Mouse (Mus musculus) layer of hippocampus, adult 9-10 months (tissue): ENCODE results near the gene Actr10.
A peak's percentile ranks its signal among the peaks of the same experiment; 100 is the strongest.

Source experiments
- DNase-seq: peaks from one replicate; pipeline ENCODE4 v3.0.0; 2022; ENCODE audit warnings: low spot score

Gene Actr10

DNA sequence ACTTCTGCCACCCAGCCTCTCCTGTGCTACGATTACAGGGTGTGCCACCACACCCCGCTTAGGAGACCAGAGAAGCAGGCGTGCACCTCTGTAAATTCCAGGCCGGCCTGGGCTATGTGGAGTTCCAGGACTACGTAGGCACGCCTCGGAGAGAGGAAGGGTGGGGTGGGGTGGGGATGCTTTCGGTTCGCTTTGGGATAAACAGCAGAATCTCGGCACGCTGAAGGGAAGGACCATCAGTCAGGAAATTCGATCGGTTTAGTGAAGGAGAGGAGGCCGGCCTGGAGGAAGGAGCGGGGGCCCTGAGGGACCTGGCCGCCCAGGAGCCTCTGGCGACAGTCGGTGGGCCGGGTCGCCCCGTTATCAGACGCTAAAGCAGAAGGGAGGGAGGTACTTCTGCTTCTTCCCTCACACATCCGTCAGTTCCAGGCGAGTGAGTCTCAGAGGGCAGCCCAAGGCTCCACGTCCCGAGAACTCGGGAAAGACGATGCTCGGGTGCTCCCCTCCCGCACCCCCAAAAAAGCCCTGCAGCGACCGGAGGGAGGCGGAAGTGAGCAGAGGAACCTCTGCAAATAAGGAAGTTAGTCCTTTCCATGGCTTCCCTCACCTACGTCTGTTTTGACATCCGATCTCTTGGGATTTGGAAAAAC is 30.6 kb downstream of the Actr10 start:
- DNase-seq = peak; percentile 29

DNA sequence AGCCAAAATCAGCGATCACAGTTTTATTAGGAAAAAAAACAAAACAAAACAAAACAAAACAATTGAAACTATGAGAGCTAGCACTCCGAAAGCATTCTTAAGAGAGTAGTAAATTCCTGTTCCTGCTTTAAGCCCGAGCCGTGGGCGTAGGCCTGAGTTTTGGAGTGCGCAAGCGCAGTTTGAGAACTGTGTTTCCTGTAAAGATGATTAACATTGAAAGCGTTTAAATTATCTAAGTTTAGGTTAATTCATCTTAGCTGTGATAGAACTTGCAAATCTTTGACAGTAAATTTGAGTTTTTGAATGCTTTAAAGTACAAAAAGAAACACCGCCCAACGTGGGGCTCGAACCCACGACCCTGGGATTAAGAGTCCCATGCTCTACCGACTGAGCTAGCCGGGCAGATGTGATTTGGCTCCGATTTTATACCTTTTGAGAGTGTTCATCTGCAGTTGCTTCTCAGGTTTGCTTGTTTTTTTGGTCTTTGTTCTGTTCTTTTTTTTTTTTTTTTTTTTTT is 31.2 kb downstream of the Actr10 start:
- DNase-seq = peak; percentile 87

DNA sequence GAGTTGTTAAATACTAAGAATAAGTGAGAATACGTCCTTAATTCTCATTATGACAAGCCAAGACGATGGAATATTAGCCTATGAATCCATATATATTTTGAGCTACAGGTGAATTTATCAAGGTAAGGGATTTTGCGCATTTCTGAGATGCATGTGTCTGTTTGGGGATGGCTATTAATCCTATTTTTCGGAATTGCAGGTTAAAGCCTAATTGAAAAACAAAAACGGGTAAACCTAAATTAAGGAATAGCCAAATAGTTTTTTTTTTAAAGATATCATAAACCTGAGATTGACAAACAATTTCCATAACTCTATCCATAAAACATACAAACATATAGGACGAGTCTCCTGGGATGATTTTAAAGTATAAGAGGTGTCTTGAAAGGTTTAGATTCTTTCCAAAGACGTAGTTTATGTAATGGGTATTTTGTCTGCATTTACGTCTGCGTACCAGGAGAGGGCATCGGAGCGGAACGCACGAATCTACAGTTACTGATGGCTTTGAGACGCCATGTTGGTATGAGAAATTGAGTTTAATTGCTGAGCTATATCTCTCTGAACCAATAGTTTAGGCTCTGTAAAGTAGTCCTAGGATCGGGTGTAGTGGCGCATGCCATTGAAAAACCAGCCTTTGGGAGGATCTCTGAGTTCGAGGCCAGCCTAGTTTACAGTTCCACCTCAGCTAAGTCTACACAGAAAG is 32.0 kb downstream of the Actr10 start:
- peak; percentile 64 for DNase-seq

DNA sequence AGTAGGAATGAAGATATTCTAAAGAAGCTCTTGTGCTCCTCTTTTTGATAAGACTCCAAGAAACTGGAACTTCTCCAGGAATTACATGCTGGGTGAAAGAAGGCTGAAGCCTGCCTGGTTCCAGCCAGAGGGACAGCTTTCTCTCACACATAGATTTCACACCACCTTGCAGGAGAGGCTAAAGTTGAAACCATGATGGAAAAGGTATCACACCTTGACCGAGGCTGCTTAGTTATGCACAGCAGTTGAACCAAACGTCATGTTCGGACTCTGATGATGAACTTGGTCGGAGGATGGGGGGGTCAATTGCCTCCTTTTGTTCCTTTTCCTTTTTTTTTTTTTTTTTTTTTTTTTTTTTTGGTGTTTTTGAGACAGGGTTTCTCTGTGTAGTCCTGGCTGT is 36.2 kb downstream of the Actr10 start:
- no peak for DNase-seq

DNA sequence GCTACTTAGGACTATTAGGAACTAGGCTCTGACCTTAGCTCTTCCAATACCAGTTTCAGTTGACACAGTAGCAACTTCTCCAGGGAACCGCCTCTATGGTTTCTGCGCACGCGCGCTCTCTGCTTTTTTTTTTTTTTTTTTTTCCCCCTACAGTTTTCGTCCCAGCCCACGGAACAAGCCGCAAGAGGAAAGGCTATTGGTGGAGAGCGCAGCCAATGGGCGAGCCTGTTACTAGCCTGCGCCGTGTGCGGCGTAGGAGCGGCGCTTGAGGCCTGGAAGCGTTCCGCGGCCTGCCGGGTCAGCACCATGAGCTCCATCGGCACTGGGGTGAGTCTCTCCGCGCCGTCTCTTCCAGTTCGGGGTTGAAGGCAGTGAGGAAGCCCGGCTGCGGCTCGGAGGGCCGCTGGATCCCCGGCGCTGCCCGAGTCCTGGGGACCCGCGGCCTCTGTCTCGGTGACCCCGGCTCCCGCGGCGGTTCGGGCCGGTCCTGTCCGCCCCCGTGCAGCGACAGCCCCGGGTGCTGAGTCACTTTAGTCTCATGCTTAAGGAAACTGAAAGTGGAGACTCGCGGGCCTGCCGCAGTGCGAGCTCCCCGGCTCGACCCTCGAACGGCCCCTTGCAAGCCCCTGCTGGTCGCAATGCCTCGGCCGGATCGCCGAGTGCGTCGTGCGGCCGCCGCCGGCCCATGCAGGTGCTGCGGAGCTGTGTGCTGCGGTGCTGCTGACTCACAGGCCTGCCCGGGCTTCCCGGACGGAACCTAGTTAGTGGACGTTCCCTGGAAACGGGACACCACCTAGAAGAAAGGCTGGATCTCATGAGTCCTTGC is 37.0 kb downstream of the Actr10 start, which contains the start of gene Psma3:
TSS of gene Psma3 (plus strand) at position 181 of the 826 bp plus-strand sequence.
- DNase-seq = peak; percentile 69

DNA sequence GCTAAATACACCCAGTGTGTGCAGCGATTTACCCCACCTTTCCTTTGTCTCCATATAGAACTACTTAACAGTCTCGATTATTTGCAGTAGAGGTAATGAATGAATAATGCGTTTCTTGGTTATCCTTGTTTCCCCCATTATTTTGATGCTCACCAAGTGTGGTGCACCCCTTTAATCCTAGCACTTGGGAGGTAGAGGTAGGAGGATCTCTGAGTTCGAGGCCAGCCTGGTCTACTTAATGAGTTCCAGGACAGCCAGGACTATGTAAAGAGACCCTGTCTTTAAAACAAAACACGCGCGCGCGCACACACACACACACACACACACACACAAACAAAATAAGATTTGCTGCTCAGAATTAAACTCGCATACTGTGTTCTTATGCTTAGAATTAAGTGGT is 37.7 kb downstream of the Actr10 start:
- DNase-seq = no peak

DNA sequence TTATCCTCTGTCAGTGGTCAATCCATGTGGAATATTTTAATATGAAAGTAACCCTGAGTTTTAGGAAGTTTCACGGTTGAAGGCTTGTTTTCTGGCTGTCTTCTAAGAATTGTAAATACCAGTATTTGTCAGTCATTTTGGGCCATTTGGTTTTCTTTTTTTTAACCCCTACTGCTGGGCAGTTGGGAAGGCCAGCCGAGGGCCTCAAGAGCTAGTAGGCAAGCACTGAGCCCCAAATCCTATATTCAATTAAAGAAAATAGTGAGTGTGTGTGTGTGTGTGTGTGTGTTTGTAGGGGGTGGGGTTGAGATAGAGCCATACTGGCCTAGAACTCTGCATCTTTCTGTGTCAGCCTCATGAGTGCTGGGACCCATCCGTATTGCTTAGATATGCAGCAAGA is 38.2 kb downstream of the Actr10 start:
- DNase-seq = no peak

DNA sequence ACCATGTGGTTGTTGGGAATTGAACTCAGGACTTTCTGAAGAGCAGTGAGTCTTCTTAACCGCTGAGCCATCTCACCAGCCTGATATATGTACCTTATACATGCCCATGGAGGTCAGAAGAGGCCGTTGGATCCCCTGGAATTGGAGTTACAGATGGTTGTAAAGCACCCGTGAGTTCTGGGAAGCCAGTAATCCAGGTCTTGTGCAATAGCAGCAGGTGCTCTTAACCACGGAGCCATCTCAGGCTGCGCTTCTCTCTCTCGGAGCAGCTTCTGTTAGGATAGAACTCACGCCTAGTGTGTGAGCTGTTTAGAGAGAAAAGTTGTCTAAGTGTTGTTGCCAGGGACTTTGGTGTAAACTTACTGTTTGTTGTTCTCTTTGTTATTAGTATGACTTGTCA is 40.7 kb downstream of the Actr10 start:
- no peak for DNase-seq

DNA sequence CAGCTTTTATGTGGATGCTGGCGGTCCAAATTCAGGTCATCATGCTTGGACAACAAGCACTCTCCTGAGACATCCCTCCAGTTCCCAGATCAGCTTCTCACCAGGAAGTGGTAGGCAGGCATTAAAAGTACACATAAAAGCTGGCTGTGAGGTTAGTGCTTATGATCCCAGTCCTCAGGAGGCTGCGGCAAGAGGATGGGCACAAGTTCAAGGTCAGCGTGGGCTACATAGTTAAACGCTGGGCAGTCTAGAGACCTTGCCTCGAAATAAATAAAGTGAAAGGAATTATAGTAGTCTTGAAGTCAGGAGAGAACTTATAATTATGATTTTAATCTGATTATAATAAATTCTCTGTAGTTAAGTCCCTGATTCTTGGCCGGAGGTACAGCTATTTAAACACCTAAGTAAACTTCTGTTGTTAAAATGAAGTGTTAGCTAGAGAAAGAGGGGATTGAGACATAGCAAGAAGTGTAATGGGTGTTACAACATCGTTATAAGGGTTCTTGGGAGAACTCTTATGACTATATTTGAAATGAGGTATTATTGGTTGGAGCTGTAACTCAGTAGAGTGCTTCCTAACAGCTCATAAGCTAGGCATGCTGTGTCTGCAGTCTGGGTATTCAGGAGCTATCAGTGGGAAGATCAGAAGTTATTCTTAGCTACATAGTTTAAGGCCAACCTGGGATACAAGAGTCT is 47.3 kb downstream of the Actr10 start:
- DNase-seq = no peak

DNA sequence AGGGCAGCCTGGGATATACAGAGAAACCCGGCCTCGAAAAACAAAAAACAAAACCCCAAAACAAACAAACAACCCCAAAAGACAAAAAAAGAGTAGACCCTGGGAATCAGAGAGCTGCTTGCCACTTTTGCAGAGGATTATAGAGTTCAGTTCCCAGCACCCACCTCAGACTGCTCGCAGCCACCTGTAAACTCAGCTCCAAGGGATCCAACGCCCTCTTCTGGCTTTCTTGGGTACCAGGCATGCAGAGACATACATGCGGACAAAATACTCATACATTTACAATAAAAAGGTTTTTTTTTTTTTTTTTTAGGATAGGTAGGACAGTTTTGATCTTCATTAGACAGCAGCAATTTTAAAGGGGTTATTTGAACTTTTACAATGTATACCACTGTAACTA is 59.6 kb downstream of the Actr10 start:
- no peak for DNase-seq

DNA sequence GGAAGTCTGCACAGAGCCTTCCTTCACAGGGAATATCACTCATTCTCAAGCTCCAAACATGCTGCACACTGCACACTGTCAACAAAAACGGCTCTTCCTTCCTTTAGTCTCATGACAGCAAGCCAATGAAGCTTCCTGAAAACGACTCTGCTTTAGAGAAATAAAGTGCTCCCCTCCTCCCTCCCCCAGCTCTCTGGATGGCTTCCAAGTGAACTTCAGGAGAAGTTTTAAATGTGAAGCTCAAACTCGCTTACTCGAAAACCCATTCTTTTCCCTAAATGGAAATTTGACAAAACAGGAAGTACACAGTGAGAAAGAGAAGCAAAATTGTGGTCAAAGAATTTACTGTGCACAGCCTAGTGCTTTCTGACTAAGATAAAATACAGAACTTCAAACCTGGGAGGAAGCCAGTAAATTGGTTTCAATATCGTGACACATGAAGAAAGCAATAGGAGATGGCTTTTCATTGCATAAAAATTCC is 61.8 kb downstream of the Actr10 start:
- no peak for DNase-seq

DNA sequence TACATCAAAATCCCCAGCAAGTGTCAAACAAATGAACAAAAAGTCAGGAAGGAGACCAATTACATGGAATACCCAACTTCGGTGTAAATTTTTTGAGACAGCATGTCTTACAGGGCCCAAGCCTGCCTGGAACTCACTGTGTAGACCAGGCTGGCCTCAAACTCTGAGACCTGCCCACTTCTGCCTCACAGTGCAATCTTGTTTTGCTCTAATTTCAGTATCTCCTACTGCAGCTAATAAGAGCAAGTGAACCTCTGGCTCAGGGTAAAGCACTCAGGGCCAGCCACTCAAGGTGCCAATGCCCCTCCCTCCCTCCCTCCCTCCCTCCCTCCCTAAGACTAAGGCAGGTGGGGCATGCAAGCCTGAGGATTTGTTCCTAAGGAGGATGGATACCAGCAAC is 62.7 kb downstream of the Actr10 start:
- no peak for DNase-seq

DNA sequence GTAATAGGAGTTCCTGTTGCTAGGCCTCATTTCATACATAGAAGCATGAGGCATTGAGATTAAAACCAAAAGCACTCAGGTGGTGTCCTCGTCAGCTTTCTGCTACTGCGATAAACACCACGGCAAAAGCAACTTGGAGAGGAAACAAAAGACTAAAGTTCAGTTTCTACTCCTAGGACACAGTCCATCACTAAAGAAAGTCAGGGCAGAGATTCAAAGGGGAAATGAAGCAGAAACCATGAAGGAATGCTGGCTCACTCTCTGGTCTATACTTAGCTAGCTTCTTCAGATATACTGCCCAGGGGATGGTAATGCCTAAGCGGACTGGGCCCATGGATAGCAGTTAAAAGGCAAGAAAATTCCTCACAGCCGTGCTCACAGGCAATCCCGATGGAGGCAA is 63.8 kb downstream of the Actr10 start:
- no peak for DNase-seq

DNA sequence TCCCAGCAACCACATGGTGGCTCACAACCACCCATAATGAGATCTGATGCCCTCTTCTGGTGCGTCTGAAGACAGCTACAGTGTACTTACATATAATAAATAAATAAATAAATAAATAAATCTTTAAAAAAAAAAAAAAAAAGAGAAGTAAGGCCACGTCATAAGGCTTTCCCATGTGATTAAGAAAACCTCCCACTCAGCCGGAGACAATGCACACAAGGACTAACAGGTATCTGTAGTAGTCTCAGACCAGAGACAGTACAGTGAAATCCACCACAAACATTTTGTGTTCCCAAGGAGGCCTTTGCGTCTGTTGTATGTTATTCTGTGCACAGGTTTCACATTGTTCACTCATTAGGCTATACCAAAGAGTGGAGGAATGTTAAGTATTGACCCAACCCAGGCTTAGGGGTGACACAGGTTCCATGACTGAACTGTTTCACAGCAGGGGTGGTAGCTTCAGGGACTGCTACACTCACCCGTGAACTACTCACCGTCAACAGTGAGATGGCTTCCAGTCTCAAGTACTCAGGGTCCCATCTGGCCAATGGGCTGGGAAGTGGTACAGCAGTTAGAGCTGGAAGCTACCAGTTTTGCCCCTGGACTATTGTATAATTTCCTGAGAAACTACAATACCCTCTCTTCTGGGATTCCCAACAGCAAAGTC is 66.2 kb downstream of the Actr10 start:
- no peak for DNase-seq

DNA sequence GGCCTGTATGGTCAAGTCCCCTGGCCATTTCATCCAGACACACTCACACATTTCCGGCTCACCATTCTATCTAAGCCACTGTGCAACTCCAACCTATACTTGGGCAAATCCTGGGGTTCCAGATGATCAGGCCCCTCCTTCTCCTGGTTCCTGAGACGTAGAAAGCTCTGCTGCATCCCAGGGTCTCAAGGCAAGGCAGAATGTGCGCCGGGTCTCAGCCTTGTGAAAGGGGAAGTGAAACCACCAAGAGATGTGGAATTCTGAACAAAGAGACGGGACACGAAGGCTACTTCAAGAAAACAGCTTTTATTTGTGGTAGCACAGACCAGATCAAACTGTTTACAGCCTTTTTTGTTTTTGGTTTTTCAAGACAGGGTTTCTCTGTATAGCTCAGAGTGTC is 68.5 kb downstream of the Actr10 start:
- no peak for DNase-seq

DNA sequence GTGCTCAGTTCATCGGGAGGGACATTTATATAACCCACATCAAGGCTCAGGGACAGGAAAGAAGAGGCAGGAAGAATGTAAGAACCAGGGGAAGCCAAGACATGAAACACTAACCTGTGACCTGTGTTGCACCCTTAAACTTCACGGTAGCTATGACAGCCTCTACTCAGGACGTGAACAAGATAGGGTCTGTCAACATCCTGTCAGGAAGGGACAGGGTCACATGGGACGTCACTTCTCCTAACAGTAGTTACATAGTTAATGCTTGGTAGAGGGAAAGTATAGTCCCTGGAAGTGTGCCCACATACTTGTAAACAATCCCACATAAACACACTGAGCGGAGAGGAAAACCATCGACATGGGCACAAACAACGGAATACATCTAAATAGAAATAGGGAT is 69.2 kb downstream of the Actr10 start:
- DNase-seq = no peak

DNA sequence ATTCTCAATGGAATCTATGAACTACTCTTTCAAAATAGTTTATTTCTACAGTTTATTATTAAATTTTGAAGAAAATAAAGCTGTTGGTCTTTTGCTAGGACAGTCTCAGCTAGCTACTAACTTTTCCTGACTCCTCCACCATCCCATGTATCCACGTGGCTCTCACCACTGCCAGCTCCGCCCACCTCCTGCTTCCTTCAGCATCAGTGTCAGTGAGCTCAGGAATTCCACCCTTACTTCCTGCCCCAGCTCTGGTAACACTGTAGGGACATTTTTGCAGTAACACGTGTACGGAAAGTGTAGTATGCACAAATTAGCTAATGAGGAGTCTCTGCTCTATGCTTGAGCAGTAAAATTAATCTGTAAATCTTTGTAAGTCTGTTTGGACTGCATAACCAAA is 72.1 kb downstream of the Actr10 start:
- DNase-seq = no peak
